Mouse (Mus musculus): ENCODE measurements around the gene Sbf1.
A peak's percentile ranks its signal among the peaks of the same experiment; 100 is the strongest.

Gene Sbf1

DNA sequence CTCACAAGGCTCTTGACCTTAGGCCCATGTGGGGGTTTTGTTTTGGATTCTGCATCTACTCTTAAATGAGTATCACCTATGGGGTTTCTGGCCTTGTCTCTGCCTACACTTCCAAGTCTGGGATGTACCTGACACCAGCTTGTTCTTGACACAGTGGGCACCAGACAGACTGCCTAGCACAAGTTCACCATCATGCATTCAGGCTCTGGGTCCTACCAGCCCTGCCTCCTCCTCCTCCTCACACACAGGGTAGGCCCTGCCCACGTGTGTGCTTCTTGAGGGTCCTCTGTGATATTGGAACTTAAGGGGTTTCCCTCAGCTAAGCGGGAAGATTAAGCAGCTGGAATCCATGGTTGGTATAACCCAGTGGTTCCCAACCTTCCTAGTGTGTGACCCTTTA lies 31.0 kb downstream of the Sbf1 start:
- DNase-seq (ENCODE audit: low read depth), result no peak

DNA sequence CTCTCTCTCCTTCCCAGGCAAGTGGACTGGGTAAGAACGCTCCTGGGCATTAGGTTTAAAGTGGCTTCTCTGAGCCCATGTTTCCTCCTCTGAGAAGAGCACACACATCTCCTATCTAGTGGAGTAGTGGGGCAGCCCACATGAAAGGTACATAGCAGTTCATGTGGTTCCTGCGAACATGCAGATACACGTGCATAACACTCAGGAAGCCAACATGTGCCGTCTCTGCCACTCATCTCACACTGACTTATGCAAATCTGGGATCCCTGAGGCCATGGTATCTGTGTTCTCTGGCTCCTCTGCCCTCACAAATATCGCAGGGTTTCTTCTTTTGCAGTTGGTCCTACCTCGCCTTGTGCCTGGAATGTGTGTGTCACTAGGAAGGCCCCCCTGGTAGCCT lies 32.6 kb downstream of the Sbf1 start:
- no peak for DNase-seq (ENCODE audit: low read depth)

DNA sequence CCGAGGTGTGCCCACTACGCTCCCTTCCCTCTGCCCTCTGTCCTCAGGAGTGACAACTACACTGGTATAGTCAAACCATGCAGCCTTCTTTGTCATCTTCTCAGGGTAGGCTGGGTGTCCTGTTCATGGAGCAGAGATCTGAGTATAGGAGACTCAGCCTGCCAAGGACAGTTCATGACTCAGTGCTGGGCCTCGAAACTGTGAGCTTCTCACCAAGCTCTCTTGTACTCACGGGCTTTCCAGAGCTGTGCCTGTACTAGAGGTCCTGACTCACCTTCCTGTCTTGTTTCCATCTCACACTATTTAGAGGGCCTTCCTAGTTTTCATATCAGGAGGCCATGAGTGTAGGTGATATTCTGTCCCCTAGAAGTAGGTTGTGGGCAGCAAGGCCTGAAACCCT lies 37.7 kb downstream of the Sbf1 start:
- peak; percentile 56 for DNase-seq (ENCODE audit: low read depth)

DNA sequence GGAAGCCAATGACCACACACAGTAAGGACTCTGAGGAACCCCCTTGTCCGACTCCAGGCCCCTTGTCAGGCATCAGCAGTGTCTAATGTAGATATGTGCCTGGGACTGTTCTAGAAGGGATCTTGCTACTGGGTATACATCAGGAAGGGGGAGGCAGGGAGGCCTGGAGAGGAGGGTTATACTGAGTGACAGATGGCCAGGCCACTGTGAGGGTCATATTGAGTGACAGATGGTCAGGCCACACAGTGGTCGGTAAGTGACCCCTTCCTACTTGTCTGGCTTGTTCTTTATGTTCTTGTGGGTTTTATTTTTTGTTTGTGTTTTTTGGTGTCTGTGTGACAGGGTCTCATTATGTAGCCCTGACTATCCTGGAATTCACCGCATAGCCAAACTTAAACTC lies 39.6 kb downstream of the Sbf1 start:
- no peak for DNase-seq (ENCODE audit: low read depth)

DNA sequence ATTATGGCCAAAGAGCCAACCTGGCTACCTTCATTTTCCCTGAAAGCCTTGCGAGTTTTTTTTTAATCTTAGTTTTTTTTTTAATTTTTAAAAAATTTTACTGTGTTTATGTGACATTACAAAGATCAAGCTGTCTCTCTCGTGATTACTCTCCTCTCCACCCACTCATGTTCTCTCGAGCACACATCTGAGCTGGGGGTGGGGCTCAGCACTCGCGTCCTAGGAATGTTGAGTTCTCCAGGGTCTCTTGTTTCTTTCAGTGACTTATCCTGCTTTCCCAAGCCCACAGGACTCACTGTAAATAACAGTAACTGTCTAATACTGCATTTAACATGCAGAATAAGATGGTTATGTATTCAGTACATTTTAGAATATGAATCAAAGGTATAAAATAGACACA lies 50.6 kb downstream of the Sbf1 start:
- DNase-seq (ENCODE audit: low read depth), result no peak

DNA sequence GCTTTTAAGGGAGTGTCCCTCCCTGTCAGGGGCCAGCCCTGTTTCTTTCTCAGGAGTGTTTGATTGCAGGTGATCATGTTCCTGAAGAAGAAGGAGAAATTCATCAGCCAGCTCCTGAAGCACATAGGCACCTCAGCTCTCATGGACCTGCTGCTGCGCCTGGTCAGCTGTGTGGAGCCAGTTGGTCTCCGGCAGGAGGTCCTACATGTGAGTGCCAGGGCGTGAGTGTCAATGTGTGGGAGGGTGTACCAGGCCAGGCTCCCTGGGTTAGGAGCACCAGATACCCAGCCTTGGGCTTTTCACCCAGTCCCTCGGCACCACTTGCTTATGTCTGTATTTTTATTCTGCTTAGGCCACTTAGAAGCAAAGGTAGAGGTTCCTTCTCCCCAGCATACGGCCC lies 56.1 kb downstream of the Sbf1 start:
- no peak for DNase-seq (ENCODE audit: low read depth)

DNA sequence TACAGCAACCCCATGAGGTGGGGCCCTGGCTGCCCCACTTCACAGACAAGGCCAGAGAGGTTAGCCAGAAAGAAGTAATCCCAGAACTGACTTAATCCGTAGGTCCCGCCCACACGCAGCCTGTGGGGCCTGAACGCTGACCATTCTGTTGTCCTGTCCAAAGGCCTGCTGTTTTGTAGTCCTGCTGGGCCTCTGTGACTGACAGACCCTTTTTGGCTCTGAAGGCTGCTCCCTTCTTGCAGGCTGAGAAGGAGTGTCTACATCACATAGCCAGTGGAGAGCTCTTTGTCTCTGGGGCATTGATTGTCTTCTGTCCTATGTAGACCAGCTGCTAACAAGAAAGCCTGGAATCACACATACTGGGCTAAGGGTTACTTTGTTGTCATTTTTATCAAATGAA lies 59.8 kb downstream of the Sbf1 start:
- DNase-seq (ENCODE audit: low read depth), result no peak

DNA sequence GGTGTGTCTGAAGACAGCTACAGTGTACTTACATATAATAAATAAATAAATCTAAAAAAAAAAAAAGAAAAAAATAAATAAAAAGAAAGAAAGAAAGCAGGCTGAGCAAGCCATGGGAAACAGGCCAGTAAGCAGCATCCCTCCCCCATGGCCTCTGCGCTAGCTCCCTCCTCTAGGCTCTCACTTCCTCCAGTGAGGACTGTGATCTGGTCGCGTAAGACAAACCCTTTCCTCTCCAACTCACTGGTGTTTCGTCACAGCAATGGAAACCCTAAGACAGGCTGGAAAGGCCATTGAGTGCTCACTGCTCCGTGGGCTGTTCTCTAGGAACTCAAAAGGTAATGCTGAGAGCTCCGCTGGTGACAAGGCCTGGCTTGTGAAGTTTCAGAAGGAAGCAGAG lies 66.0 kb downstream of the Sbf1 start:
- DNase-seq (ENCODE audit: low read depth), result peak; percentile 34

DNA sequence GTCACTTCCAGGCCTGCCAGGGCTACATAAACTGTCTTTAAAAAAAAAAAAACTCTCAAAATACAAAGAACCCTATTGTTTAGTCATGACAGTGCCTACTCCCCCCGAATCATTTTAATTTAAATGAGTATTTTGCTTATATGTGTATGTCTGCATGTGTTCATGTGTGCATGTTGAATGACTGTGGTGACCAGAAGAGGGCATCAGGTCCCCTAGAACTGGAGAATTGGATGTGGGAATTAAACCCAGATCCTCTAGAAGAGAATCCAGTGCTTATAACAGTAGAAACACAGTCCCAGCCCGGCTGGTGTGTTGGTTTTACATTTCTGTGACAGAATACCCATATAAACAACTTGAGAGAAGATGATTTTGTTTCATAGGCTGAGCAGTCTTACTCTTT lies 74.1 kb downstream of the Sbf1 start:
- DNase-seq (ENCODE audit: low read depth), result peak; percentile 70

DNA sequence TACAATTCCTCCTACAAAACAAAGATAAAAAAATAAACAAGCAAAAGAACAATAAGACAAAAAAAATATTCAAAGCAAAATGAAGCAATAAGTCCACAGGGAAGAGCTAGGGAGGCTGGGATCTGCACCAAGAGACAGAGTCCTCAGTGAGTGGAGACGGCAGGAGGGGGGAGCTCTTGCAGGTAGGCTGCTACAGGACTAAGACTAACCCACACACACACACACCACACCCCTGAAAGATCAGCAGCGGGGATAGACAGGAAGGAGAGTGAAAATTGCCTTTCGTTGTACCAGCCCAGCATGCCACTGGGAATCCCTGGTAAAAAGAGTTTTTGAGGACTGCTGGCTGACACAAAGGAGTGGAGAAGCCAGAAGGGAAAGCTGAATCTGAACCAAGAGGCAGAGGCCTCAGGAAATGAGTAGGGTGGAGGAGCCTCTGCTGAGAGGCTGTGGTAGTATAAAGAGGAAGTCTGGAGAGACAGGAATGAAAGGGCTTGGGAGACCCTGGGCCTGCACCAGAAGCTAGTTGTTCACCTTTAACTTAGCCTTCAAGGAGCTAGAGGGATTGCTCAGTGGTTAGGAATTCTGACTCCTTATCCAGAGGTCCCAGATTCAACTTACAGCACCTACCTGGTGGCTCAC lies 75.2 kb downstream of the Sbf1 start:
- DNase-seq (ENCODE audit: low read depth), result peak; percentile 71

Measured in 416B (cell line).